ENCODE assay signal across 9 mouse cellular contexts in the genomic region with DNA sequence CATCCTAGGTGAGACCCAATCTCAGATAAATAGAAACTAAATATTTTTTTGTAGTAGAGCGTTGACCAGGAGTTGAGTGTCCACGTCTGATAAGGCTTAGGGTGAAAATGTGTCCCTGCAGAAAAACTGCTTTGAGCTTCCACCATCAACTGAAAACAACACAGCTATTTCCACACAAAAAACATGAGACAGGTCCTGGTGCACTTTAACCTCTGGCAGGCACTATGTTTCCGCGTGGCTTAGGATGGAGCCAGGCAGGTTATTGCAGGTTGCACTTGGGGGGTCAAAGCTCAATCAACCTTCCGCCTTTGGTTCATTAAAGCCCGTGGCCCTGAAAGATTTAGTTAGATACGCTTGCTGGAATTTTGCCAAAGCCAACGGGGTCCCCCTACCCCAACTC. TPM values are rescaled to one million over a fixed set of nuclear protein-coding genes. Genes with fewer than 3 reads are reported as not detected.
DNase-seq lines count a peak whose midpoint lies in the region; ATAC-seq lines count a peak whose summit lies in the region.
"Had no signal": no experiment of that assay in that cellular context is flagged by ENCODE, and none has a peak within 500 bp of the region (broad histone marks: within the 10 kb centered on the region; RNA-seq: fewer than 3 reads in every experiment).

No protein-coding gene starts in this region.

- no peak for DNase-seq in heart, postnatal 25 days (ENCODE audit: low spot score)
- DNase-seq in kidney, adult 9 months, result peak; percentile 92
- no peak for DNase-seq in left cerebral cortex, adult 8-10 months (ENCODE audit: low spot score in 2 of 2)
- DNase-seq in c-Kit-positive CD71-positive TER-119-positive erythroid progenitor cells, embryonic 14.5 days (ENCODE audit: low spot score), result no peak
- DNase-seq: right cerebral cortex, postnatal 14 days had no signal

- H3K9me3 ChIP-seq in heart, embryonic 15.5 days (replicated peaks), result no peaks in the 10 kb centered on the region
- H3K9me3 ChIP-seq in embryonic facial prominence, embryonic 15.5 days (replicated peaks), result no peaks in the 10 kb centered on the region
- H3K9me3 ChIP-seq in midbrain, embryonic 13.5 days, result no peaks in the 10 kb centered on the region

- H3K9ac ChIP-seq in heart, embryonic 15.5 days, result no peak overlapping the region
- H3K9ac ChIP-seq in embryonic facial prominence, embryonic 15.5 days, result no peak overlapping the region
- H3K9ac ChIP-seq in midbrain, embryonic 13.5 days (replicated peaks), result no peak overlapping the region

- H3K4me3 ChIP-seq in heart, embryonic 15.5 days, result 0 out of 2 replicates have a peak overlapping the region, but pooled peaks have one; percentile 8
- peak overlapping the region; percentile 88; the same call in 1 of the 2 replicates for H3K4me3 ChIP-seq in embryonic facial prominence, embryonic 15.5 days (replicated peaks)
- H3K4me3 ChIP-seq in midbrain, embryonic 13.5 days (replicated peaks), result peak overlapping the region; percentile 76; the same call in 1 of the 2 replicates

- peak overlapping the region; percentile 97 for H3K4me2 ChIP-seq in heart, embryonic 15.5 days
- no peak overlapping the region for H3K4me2 ChIP-seq in embryonic facial prominence, embryonic 15.5 days (replicated peaks)
- H3K4me2 ChIP-seq in midbrain, embryonic 13.5 days (replicated peaks), result peak overlapping the region; percentile 93

- ATAC-seq in heart, embryonic 15.5 days (replicated peaks; ENCODE audit: insufficient number of reproducible peaks, insufficient read depth, low FRiP score, low read depth), result no peak
- no peak for ATAC-seq in embryonic facial prominence, embryonic 15.5 days (ENCODE audit: insufficient number of reproducible peaks, low FRiP score, low TSS enrichment, low read depth)
- ATAC-seq in midbrain, embryonic 13.5 days, result no peak
- no peak for ATAC-seq in cerebellum, adult (ENCODE audit: insufficient number of reproducible peaks, low FRiP score, low TSS enrichment)

- 69% methylated on average over 8 of the region's 8 CpGs for WGBS in heart, embryonic 15.5 days
- WGBS in embryonic facial prominence, embryonic 15.5 days, result 55% methylated on average over 8 of the region's 8 CpGs
- WGBS in midbrain, embryonic 13.5 days, result 57% methylated on average over 8 of the region's 8 CpGs

- H3K36me3 ChIP-seq in heart, embryonic 15.5 days, result no peaks in the 10 kb centered on the region
- no peaks in the 10 kb centered on the region for H3K36me3 ChIP-seq in embryonic facial prominence, embryonic 15.5 days
- H3K36me3 ChIP-seq in midbrain, embryonic 13.5 days, result no peaks in the 10 kb centered on the region

- intact Hi-C loops in heart, postnatal 25 days (cut with DNase I), result loop anchor here (5.0 kb wide), 3 partner anchors 168 to 373 kb away; a partner anchor contains a TSS

- H3K27ac ChIP-seq in heart, embryonic 15.5 days, result no peak overlapping the region
- H3K27ac ChIP-seq in embryonic facial prominence, embryonic 15.5 days (replicated peaks), result no peak overlapping the region
- H3K27ac ChIP-seq in midbrain, embryonic 13.5 days, result no peak overlapping the region

- no peaks in the 10 kb centered on the region for H3K27me3 ChIP-seq in heart, embryonic 15.5 days
- H3K27me3 ChIP-seq in embryonic facial prominence, embryonic 15.5 days, result 0 out of 2 replicates have a peak, but pooled peaks cover 7% of the 10 kb centered on the region
- H3K27me3 ChIP-seq in midbrain, embryonic 13.5 days, result peaks cover 16% of the 10 kb centered on the region

- H3K4me1 ChIP-seq in heart, embryonic 15.5 days (replicated peaks), result peaks cover 21% of the 10 kb centered on the region
- peaks cover 36% of the 10 kb centered on the region for H3K4me1 ChIP-seq in embryonic facial prominence, embryonic 15.5 days
- H3K4me1 ChIP-seq in midbrain, embryonic 13.5 days (replicated peaks), result peaks cover 35% of the 10 kb centered on the region

RNA-seq across cellular contexts. Expression of a gene that starts 1.1 kb away (rescaled TPM):
- 10.2 and 13.9 TPM in 2 replicates for polyA plus RNA-seq in heart, embryonic 15.5 days (2015; fragmentation: Nextera tagmentation; extraction: Ambion mirVana)
- total RNA-seq in heart, postnatal 25 days (2021), result 1 to 10 TPM; 7.6 to 7.9 TPM
- 19.9 and 22.3 TPM in 2 replicates for polyA plus RNA-seq in embryonic facial prominence, embryonic 15.5 days (2015; fragmentation: Nextera tagmentation; extraction: Ambion mirVana)
- polyA plus RNA-seq in midbrain, embryonic 13.5 days (2015; fragmentation: Nextera tagmentation; extraction: Ambion mirVana), result 43.7 TPM in 2 replicates
- total RNA-seq in left cerebral cortex, adult 8-10 months (2022), result 10 to 100 TPM; 49.5 to 55.4 (median 52.4) TPM

RNA-seq across cellular contexts. Expression of a gene that starts 2.9 kb away (rescaled TPM):
- polyA plus RNA-seq in heart, embryonic 15.5 days (2015; fragmentation: Nextera tagmentation; extraction: Ambion mirVana), result 53.5 and 58.9 TPM in 2 replicates
- 10 to 100 TPM; 87.3 to 90.4 TPM for total RNA-seq in heart, postnatal 25 days (2021)
- 75.1 and 80.1 TPM in 2 replicates for polyA plus RNA-seq in embryonic facial prominence, embryonic 15.5 days (2015; fragmentation: Nextera tagmentation; extraction: Ambion mirVana)
- polyA plus RNA-seq in midbrain, embryonic 13.5 days (2015; fragmentation: Nextera tagmentation; extraction: Ambion mirVana), result 83.5 and 90.1 TPM in 2 replicates
- total RNA-seq in left cerebral cortex, adult 8-10 months (2022), result 100 to 1,000 TPM; 114 to 150 (median 121) TPM

Comparison
In these comparisons a context has a peak if more than half of its experiments do, and no peak if none do; other contexts are left out.
1. H3K4me3 ChIP-seq: peak in every context shown above with its lines; median percentile 88 in embryonic facial prominence, embryonic 15.5 days; 76 in midbrain, embryonic 13.5 days; 8 in heart, embryonic 15.5 days.